Comparison of ENCODE assay signal across 12 mouse cellular contexts in the genomic region with DNA sequence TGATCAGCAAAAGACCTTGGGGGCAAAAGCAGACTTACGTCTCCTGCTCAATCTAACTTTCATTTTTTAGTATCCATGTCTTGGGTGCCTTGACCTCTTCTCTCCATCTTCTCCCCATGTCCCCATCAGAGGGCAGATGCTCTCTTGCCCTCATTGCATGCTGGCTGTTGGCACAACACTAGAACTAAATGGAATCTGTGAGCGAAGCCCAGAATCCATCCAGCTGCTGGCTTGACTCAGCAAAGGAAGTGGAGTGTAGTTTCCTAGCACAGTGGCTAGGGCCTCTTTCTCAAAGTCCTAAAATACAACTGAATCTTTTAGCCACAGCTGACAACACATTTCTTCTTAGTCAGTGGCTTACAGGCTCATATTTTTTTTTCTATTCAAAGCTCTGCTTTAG.
DNase-seq lines count a peak whose midpoint lies in the region.
"Had no signal": no experiment of that assay in that cellular context is flagged by ENCODE, and none has a peak within 500 bp of the region (broad histone marks: within the 10 kb centered on the region; RNA-seq: fewer than 3 reads in every experiment).

No protein-coding gene starts in this region.

- intact Hi-C loops in gastrocnemius, postnatal 14 days (cut with DNase I; ENCODE audit: low total_unique reads): no loop called here
- intact Hi-C loops in gastrocnemius, postnatal 36 days (cut with DNase I): no loop called here
- intact Hi-C loops in heart, postnatal 36 days (cut with DNase I): no loop called here

- DNase-seq in gastrocnemius, postnatal 14 days: peak; percentile 40
- no peak for DNase-seq in gastrocnemius, postnatal 36 days
- DNase-seq in kidney, postnatal 4 days: peak; percentile 3 to 15
- no peak for DNase-seq in kidney, postnatal 25 days
- peak; percentile 46 for DNase-seq in brain, adult 2 months (ENCODE audit: low read depth, low spot score)
- DNase-seq in heart, postnatal 36 days: peak; percentile 15 to 33
- no peak for DNase-seq in right cerebral cortex, postnatal 4 days
- DNase-seq in cerebellum, postnatal 4 days (ENCODE audit: low spot score in 2 of 2): no peak
- DNase-seq: adrenal gland, postnatal 25 days; cerebellum, postnatal 36 days; right cerebral cortex, postnatal 25 days; thymus, adult 2 months had no signal

Comparison
In these comparisons a context has a peak if more than half of its experiments do, and no peak if none do; other contexts are left out.
1. DNase-seq: peak in gastrocnemius, postnatal 14 days (single experiment), kidney, postnatal 4 days (2 of 2), brain, adult 2 months (single experiment) and heart, postnatal 36 days (2 of 2); none in gastrocnemius, postnatal 36 days (0 of 2), kidney, postnatal 25 days (0 of 2), right cerebral cortex, postnatal 4 days (single experiment) and cerebellum, postnatal 4 days (0 of 2).